Mouse (Mus musculus) A20 (cell line): ENCODE results near the gene Ubl3.

ENCODE experiments used
- DNase-seq: peaks from one replicate; pipeline ENCODE4 v3.0.0-alpha.2; 2011; ENCODE audit warnings: low read depth, low spot score

Gene Ubl3

DNA sequence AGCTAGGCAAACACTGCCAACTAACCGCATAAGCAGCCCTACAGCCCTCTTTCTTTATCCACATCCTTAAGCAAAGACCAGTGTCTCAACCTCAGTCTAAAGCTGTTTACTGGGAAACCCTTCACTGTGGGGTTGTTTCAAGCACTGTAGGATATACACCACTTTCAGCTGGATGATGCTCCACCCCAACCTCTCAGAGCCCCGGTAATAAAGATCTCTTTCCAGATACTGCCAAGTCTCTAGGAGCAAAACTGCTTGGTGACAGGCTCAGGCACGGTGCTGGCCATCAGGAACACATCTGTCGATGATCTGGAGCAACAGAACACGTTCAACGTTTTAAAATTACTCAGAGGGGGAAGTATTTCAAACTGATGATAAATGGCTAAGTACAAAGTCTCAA is 25.0 kb downstream of the Ubl3 start:
- DNase-seq = no peak

DNA sequence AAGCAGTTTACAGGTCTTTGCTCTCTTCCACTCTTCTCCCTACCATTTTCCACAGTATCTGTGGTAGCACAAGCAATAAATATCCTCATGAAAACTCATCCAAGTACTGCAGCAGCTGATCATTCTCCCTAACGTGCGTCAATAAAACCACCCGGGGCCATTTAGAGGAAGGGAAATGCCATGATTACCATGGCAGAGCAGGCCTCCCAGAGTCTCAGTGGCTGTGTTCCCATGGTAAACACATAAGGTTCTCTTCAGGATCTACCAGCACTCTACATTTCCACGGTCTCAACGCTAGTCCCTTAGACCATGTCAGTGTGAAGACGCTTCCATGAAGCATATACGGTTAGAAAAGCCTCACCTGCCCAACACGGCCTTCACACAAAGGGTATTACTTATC is 26.0 kb downstream of the Ubl3 start:
- no peak for DNase-seq

DNA sequence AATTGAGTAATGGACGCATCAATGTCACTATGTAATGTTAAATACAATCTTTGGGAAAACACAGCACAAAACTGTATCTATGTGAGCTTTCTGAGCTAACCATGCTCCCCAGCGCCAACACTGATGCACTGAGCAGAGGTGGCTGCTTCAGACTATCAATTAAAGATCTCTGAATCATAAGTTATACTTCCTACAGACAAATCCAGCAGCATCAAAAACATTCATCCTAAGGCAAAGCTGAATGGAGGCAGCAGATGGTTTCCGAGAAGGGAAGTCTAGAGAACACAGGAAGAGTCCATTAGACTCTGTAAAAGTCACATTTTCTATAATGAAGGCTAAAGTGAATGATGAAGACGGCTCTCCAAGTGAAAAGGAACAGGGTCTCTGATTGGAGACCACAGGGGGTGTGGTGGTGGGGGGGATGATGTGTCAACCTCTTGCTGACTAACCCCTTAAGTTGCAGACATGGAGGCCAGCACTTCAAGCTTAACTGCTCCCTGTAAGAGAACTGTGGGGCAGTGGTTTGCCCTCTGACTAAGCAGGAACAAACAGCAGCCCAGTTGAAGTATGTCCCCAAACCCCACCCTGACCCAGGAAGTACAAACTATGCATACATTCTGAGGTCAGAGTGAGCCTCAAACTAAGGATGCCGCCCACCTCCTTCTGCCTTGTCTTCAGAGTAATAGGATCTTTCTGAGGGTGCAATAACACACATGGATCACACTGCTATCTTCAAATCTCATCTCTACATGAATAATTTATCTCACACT is 29.2 kb downstream of the Ubl3 start:
- DNase-seq = no peak

DNA sequence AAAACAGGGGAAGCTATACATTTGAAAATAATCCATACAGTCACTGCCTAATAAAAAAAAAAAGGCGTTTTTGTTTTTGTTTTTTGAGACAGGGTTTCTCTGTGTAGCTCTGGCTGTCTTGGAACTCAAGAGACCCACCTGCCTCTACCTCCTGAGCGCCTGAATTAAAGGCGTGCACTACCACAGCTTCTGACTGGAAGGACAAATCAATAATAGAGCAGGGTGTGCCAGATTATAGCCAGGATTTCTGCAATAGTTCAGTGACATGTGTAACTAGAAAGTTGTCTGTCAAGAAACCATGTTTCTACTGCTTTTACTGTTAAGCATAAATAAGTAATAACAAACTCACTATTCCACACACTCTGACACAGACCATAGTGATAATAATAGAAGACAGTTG is 30.2 kb downstream of the Ubl3 start:
- DNase-seq = no peak

DNA sequence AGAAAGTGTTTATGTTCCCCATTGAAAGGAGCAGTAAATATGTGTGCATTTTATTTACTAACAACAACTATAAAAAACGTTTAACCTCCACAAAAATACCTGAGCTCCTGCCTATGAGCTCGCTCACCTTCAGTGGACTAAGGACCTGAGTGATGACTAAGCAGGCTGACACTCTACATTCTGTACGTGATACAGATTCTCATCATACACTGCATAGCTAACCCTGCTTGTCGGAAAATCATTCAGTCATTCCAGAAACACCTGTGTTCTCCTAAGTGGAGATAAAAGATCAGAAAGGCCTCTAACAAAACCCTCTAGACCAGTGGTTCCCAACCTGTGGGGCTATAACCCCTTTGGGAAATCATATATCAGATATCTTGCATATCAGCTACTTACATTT is 35.1 kb downstream of the Ubl3 start:
- no peak for DNase-seq

DNA sequence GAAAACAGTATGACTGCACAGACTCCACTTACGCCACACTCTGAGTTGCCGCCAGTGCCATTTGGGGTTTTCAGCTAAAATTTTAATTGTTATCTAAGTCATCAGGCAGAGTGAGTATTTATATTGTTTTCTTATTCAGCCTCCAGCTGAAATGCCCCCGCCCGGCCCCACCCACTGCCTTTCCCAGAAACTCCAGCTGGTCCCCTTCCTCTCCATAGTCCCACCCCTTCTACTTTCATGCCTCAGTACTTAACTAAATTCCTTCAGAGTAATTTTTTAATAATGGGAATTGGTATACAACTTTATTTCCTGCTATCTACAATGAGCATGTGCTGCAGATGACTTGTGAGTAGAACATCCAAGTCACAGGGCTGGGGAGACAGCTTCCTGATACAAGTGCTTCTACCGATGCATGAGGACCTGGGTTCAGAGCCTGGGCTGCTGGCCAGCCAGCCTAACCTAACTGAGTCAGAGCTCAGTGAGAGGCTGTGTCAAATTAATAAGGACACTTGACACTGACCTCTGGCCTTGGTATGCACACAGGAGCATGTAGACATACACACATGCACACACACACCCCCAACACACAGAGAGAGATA is 40.4 kb downstream of the Ubl3 start:
- no peak for DNase-seq

DNA sequence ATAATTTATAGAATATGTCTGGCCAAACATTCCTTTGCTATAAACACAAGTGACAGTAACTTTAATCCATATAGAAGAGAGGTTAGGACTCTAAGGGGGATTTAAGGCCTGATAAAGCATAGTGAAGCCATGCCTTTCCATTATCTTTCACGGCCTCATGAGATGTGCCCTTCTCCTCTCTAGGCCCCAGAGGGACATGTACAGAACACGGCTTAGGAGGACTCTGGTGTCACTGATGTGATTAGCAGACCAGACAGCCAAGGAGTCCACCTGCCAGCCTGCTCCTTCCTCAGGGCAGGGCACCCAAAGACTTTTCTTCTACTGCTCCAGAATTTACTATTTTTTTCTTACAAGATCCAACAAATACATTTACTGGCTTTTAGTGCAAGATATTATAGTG is 42.3 kb downstream of the Ubl3 start:
- no peak for DNase-seq

DNA sequence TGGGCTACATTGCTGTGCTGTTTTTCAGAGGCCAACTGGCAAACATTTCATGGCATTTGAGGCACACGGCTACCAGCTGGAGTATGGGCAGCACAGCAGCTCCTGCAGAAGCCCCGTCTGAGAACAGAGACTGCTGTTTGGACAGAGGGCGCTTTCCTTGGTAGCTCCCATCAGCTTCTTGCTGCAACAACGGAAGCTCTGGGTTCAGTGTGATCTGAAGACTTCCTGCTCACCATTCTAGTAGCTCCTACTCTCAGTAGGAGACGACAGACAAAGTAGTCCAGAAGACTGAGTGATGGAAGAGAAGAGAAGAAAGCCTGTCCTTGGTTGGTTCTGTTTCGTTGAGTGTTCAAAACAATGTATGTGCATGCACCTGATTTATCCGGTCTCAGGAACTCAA is 42.9 kb downstream of the Ubl3 start:
- DNase-seq = no peak

DNA sequence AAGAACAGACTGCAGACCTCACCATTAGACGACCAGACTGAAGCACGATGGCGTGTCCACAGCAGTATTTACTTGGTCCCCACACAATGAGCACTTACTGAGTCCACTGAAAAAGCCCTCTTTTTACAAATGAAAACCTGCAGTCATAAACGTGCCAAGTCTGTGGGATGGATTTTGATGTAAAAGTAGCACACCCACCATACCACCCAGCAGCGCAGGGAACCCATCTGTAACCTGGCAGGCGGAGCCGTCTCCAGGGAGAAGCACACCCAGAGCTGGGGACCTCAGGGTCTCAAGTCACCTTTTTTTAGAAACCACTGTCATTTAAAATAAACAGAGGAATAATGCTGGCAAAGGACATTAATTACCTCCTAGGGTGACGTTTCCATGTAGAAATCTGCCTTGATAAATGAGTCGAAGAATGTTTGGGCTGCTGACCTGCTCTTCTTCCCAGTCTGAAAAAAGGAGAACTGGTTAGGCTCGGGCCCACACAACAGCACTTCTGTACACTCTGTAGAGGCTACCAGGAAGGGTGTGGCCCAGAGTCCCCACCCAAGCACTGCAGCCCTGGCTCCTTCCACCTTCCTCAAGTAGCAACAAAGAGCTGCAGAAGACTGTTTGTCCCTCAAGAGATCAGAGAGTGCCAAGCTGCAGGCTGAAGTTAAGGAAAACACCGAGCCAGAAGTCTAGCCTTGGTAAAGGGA is 43.5 kb downstream of the Ubl3 start:
- DNase-seq = no peak

DNA sequence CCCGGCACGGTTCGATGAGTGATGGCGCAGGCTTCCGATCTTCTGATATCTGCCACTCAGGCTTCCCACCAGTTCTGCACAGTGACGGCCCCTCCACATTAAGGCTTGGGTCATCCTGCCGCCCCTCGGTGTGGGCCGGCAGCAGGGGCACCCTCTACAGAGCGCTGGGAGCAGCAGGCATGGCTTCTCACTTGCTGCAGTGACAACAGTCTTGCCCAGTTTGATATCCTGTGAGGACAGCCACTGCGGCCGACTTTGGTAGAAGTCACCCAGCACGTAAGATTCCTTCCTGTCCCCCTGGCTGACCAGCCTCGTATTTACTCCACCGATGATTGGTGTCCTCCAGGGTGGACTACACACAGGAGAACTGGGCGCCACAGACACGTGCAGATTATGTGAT is 47.2 kb downstream of the Ubl3 start:
- no peak for DNase-seq

DNA sequence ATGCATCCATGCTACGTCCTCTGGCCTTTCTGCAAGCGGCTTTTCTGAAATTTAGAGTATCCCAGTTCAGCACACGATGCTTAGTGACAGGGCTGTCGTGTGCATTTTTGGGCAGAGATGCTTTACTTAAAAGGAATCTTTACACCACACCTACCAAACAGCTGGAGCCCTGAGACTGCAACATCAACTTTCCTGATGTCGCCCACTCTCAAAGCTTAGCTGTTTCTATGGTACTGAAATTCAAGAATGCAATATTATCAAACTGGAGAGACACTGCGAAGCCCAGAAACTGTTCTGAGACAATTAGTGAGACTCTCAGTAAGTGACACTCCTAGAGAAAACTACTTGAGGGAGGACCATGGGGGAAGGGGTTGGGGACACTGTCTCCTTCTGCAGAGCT is 50.4 kb downstream of the Ubl3 start:
- DNase-seq = no peak

DNA sequence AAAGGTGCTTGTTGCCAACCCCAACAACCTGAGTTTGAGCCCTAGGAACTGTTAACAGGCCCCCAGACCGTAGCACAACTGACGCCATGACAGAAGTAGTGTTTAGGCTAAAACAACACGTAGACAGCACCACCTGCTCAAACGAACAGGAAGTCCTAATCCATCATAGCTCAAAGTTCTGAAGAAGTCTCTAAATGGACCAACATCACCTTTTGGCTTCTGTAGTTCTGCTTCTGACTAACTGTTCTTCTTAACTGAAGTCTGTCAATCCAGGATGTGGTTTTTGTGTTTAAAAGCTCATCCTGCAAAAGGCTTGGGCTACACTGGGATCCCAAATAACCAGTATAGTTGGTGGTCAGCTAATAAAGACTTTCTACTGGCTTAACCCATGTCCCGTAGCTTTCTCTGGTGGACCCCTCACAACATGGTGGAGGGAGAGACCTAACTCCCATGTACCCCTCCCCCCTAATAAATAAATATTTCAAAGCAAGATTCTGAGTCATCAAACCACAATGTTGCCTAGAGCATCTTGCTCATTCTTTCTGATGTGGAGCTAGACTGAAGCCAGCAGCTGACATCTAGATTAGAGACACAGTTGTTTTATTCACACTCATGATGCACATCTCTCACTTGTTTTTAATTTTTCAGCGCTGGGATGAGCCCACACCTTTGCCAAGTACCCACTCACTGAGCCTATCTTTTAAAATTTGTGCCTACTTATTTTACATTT is 51.2 kb downstream of the Ubl3 start:
- DNase-seq = no peak

DNA sequence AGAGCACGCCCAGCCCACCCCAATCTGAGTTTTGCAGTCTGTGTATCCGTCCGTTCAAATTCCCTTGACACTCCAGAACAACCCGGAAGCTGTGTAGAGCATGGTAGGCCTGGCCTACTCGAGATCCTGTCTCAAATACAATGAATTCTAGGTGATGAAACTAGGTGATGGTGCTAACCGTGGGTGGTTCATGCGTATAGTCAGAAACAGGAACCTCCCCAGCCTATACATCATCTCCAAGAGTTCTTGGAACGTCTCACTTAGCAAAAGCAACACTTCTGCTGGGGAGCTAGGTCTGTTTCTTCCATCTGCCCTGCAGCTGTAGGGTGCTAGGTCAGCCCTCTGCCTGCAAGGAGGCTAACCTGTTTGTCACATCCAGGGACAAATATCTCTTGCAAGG is 52.1 kb downstream of the Ubl3 start:
- DNase-seq = no peak

DNA sequence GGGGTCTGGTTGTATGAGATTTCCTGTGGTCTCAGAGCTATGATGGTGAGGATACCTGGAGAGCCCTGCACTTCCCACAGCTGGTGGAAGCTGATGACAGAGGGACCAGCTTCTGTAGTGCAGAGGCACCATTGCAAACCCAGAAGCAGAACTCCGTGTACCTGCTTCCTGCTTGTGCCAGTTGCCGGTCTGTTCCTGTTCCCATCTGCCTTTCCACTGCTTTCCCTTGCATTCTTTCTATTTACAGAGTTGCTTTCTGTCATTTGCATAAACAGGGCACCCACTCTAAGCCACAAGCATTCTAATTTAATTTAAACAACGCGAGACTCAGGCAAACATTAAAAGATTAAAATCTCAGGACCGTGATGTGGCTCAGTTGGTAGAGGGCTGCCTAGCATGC is 53.0 kb downstream of the Ubl3 start:
- DNase-seq = no peak

DNA sequence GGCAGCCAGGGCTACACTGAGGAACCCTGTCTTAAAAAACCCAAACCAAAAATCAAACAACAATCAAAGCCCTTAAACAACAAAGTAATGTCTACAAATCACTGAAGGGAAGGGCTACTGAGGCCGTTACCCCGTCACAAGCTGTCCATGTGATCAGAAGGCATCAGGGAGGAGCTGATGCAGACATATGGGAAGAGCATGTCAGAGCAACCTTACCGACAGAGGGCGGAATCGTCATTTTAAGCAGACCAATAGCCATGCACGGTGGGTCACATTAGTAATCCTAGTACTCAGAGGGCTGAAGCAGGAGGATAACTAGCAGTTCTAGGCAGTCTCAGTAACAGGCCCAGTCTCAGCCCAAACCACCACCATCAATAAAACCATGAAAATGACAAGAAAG is 56.6 kb downstream of the Ubl3 start:
- peak; percentile 72 for DNase-seq

DNA sequence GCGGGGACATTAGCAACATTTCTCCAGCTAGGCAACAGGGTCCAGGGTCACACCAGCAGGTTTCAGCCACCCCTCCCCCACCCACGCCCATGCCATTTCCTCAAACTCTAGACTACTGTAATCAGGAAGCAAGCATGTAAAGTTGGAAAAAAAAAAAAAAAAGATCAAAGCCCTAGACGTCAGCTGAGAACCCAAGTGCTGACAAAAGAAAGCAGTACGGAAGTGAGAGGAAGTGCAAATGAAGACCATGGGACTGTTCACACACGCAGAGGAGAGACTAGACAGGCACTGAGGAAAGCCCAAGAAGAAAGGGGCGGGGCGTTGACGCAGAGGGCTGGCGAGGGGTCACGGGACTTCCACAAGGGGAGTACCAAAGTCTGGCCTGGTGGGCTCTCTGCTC is 57.4 kb downstream of the Ubl3 start:
- DNase-seq = peak; percentile 77

DNA sequence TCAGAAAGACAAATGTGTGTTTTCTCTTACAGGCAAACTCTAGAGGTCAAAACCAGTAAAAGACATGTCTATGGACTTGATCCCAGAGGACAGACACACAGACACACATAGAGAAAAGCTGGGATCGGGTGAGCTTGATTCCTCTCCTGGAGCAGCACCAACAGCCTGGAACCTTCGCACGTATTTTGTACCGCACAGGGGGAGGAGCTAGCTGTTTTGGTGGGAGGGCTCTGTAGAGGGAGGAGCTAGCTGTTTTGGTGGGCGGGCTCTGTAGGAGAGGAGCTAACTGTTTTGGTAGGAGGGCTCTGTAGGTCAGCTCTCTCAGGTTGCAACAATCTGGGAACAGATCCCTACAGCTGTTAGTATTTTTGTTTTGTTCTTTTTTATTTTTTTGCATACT is 58.3 kb downstream of the Ubl3 start:
- no peak for DNase-seq

DNA sequence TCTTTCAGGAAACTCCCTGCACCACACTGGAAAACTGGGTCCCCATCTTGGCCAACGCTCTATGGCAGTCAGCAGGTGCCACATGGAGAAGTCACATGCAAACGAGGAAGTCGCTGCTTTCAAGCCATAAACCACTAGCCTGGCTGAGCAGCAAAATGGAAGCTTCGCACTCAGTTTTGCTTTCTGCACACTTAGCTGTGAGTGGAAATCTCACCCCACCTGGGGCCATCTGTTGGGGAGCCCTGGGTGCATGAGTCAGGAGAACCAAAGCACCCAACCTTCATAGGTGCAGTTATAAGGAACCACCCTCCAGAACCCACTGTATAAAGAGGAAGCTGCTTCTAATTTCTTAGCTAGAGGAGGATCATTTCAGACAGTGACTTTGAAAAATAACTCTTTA is 59.6 kb downstream of the Ubl3 start:
- DNase-seq = peak; percentile 84

DNA sequence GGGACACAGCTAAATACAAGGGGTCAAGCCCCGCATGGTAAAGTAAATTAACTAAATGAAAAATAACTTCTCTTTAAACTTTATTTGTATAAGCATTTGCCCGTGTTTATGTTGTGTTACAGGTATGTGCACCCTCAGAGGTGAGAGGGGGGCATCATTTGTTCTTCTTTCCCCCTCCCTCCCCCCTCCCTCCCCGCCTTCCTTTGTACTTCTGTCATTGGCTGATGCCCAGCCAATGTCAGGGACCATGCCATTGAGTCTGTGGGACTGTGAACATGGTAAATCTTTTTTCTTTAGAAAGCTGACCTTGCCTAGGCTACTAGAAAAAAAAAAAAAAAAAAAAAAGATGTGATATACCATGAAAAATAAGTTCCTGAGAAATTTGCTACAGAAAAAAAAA is 62.2 kb downstream of the Ubl3 start:
- DNase-seq = no peak

DNA sequence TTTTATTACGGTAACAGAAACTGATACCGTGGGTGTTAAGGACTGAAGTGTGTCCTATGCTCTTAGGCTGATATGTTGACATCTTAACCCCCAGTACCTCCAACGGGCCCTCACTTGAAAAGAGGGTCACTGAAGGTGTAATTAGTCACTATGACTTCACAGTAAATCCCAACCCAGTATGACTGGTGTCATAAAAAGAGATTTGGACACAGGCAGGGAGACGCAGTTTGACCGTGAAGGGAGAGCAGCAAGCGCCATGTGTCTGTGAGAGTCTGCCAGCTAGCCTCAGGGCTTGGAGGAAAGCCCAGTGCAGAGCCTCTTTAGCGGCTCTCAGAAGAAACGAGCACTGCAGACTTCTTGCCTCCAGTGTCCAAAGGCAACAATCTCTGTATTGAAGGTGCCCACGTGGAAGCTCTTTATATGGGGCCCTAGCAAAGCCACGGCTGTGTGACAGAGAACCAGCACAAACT is 62.8 kb downstream of the Ubl3 start:
- peak; percentile 10 for DNase-seq

DNA sequence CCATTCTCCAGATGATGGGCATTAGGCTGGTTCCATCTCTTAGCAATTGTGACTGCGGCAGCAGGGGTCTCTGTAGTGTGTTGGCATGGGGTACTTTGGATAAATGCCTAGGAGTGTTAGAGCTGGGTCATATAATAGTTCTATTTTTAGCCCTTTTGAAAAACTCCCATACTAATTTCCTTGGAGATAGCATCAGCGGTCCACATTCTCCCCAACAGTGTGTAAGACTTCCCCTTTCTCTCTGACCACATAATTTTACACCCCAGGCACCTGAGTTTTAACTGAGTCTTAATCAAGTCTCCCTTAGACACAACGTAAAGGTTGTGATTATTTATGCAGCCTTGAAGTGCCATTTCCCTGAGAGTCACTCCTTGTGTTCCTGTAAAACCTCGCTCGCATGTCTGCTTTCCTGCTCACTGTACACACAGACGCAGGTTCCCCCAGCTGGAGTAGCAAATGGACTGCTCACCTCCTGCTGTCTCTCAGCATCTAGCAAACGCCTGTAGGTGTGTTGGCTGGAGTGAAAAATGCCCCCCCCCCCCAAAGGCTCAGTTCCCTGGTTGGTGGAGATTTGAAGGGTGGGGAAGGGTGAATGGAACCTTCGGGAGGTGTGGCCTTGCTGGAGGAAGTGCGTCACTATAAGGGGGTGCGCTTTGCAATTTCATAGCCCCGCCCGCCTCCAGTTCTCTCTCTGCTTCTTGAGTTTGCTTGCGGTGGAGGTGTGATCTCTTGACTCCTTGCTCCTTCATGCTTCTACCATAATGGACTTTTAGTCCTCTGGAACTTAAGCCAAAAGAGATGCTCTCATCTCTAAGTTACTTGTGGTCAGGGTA is 63.5 kb downstream of the Ubl3 start:
- DNase-seq = peak; percentile 70
